Mouse (Mus musculus): Measurements from ENCODE around the gene Gpc2.

Gene Gpc2

DNA sequence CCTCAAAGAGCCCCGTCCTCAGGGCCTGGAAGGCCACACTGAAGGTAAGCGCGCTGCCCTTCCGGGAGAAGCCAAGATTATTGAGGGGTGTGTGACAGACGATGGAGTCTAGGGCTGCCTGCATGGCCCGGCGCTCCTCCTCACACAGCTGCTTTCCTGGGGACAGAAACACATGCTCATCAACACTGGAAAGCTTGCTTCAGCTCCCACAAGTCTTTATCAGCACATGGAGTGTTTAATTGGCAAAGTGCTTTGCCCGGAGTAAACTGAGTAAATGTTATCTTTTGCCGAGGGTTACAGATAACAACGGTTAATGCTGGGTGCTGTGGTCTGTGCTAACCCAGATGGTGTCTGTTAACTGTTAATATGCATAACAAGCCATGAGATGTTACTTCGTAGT lies 19.0 kb downstream of the Gpc2 start:
- DNase-seq, result no peak

DNA sequence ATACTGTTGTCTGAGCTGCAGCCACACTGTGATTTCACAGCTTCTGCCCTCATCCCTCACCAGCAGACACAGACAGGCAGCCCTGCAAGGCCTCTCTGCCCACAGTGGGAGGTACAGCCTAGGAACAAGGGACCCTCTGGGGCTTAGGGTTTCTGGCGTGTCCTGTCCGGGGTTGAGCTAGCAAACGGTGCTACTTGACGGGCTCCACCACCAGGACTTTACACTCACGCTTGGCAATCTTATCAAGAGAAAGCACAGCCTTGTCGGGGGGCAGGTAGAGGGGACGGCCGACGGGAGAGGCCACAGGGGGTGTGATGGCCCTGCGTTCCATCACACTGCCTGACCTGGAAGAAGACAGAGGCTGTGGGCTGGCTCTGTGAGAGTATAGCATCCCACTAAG lies 19.8 kb downstream of the Gpc2 start:
- DNase-seq, result no peak

DNA sequence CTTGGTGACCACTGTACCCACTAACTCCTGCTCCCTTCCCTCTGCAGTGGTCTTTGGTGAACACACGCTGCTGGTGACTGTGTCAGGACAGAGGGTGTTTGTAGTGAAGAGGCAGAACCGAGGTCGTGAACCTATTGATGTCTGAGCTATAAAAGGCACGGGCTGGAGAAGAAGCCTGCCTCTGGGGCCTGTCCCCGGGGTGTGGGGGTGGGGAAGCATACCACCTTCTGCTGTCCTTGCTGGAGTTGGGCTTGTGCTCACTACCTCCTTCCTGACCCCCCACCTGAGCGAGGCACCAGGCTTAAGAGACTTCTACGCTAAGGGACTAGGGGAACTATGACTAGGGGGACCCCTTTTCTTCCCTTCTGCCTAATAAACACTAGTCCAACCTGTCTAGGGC lies 20.8 kb downstream of the Gpc2 start:
- no peak for DNase-seq

DNA sequence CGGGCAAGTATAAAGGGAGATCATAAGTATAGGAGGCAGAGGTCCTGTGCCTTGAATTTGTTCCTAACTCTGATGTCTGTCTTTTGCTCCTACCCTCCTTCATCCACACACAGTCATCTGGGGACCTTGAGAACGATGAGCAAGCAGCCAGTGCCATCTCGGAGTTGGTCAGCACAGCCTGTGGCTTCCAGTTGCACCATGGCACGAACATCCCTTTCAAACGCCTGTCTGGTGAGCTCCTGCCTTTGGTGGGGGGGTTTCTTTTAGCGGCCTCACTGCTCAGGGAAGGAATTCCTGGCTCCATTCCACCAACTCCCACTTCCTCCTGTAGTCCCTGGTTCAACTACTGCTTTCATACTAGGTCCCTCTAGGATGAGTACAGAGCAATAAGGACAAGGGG lies 21.3 kb downstream of the Gpc2 start:
- DNase-seq, result no peak

DNA sequence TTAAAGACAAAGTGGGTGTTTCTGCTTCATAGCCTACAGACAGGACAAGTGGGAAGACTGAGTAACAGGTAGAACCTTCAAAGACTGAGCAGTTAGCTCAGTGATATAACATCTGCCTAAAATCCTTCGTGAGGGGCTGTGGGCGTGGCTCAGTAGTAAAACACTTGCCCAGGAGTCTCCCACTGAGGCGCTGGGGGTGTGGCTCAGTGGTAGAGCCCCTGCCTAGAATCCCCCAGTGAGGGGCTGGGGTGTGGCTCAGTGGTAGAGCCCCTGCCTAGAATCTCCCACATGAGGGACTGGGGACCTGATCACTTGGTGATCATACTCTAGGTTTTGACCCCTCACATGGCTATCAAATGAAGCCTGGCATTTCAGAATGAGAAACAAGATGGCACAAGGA lies 21.7 kb downstream of the Gpc2 start:
- no peak for DNase-seq

DNA sequence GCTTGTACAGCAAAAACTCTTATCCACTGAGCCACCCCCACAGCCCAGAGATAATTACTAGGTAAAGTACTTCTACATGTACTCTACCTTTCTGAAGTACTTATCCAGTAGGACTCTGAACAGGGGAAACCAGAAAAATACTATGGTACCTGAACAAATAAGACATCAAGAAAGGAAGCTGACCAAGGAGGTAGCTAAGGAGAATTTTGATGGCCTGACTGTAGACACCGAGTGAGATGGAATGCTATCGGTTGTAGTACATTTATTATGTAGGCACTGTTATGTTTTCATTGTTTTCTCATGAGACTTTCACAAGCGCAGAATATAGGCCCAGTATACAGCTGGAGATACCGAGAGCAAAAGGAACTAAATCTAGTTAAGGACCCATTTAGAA lies 22.2 kb downstream of the Gpc2 start:
- DNase-seq, result no peak

DNA sequence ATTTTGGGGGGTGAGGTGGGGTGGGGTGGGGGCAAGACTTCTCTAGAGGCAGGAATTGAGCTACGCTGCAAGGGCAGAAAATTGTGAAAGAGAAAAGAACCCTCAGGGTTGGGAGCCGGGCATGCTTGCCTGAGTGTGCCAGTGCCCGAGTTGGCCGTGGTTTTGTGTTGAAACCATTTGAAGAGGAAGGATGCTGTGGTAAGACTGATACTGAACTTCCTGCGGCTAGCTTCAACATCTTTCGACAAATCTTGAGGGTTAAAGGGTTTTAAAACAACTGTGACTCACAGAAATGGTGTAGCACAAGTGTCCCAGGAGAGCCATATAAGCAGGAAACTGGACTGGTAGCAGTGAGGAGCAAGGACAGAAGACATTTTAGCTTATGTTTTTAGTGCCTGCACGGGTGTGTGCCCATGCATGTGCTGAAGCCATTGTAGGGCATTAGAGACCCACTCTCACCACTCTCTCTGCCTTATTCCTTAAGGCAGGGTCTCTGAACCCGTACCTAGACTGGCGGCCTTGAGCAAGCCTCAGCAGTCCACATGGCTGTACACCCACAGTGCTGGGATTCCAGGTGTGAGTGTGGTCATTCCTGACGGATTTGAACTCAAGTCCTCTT lies 22.7 kb downstream of the Gpc2 start:
- no peak for DNase-seq

DNA sequence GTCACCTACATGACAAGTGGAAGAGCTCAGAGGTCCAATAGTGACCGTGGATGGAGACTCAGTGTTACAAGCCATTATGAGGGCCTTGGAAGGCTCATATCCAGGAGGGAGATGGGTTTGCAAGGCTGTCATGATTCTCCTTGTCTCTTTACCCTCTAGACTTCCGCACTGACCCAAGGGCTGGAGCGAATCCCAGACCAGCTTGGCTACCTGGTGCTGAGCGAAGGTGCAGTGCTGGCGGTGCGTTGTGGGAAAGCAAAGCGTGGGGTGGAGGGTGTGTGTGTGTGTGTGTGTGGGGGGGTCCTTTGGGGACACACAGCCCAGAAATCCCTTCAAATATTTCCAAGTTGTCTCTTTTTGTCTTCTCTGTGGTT lies 23.7 kb downstream of the Gpc2 start:
- no peak for DNase-seq

DNA sequence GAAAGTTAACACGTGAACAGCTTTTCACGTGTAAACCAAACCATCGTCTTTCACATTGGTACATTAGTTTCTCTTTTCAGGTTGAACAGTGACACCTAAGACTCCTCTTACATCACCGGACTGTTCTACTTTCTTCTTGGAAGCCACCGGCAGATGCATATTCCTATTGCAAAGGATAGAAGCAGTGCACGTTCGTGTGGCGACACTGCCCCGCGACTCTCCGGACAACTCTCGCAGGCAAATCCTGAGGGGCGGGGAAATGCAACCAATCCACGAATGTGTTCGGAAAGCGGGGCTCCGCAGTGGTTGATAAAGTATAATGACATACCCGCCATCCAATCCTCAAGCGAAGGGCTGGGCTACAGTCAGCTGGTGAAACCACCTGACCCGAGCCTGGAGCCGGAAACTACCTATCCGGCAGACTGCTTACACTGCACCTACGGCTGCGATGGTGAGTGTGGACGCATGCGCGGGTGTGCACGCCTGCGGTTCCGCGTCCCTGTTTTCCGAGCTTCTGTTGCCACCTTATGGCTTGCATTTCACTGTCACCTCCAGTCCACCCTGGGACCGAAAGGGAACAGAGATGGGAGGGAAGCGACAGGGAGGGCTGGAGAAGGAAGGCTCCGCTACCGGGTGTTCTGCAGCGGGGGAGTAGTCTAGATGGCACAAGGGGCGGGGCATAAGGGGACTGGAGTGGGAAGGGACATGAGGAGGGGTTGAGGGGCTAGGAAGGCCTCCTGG lies 24.3 kb downstream of the Gpc2 start, which contains the start of gene Lamtor4:
Lamtor4 (plus strand) TSS at position 130 of the 741 bp plus-strand sequence.
- peak; percentile 85 for DNase-seq

DNA sequence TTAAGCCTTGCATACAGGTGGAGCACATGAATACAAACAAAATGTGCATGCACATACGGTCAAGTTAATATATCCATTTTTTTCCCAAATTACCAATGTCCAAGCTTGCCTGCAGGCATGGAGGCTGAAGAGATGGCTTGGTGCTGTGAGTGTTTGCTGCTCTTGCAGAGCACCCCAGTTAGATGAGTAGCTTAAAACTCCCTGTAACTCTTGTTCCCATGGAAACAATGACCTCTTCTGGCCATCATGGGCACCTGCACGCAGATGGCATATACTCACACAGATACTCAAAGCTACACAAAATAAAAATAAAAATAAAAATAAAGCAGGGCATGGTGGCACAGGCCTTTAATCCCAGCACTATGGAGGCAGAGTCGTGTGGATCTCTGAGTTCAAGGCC lies 26.7 kb downstream of the Gpc2 start:
- no peak for DNase-seq

DNA sequence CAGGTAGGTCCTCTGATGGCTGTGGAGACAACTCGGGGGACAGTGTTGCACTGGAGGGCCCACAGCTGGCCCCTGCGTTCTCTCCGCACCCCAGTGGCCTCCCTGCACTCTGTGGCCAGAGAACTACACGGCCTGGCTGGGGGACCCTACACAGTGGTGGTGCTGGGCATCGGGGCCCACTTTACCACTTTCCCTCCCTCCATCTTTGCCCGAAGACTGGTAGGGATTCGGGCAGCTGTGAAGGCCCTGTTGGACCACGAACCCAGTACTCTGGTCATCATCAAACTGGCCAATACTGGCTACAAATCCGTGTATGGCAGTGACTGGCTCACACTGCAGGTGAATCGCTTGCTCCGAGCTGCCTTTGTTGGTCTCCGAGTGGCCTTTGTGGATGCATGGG lies 28.7 kb downstream of the Gpc2 start:
- no peak for DNase-seq

DNA sequence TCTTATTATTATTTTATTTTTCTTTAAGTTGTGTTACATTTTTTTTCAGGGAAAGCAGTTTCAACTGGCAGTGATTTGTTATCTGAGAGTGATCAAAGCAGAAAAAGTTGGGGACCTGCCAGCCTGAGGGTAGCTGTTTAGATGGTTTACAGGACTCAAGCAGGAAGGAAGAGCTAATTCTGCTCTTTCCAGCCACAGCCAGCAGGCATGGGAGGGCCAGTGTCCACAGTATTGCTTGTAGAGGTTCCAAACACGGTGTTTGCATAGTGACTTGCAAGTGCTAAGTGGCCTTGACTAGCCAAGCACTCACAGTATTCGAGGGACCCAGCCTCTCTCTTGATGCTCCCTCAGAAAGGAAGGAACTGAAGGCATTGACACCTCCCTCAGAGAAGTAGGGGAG lies 38.3 kb downstream of the Gpc2 start:
- no peak for DNase-seq

DNA sequence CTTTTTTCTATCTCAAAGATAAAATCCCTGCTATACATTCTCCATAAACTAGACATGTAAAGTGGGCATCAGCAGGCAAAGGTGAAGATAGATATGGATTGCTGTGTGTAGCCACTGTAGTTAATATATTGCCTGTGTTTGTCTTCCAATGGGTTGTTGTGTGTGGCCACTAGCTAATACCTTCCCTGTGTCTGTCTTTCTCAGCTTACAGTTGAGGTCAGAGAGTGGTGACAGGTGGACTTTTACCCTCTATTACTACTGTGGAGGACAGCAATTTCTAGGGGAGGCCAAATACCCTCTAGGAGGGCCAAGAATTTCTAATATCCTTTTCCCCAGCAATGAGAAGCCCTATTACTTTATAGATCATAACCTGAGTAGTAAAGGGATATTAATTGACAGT lies 45.6 kb downstream of the Gpc2 start:
- no peak for DNase-seq

DNA sequence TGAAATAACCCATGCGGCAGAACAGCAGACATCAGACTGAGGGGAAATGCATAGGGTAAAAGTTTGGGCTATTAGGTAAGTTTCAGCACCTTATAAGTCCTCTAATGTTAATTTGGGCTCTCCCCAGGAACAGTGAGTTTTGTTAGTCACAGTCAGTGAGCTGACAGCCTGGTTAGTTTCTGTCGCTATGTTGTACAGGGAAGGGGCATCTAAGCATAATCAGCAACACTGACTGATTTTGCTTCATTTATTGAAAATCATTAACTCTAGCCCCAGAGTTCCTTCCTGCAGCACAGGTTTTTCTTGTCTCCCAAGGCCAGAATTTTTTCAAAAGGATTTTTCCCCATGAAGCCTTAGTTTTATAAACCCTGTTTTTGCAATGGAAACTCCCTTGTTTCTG lies 46.0 kb downstream of the Gpc2 start:
- DNase-seq, result no peak

DNA sequence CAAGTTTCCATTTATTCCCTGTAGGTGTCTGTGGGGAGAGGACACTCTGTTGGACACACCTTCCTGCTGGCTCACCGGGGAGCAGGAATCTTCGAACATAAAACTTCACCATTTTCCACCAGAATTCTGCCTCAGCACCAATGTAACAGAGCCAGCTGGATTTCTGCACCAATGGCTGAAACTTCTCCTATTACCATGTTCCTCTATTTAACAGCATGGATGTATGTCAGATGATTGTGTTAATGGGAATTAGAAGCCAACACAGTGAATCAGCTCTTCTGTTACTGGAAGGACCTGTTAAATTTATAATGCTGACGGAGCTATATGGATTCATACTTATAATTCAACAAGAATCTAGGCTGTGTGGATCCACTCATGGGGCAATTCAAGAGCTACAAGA lies 50.3 kb downstream of the Gpc2 start:
- DNase-seq, result no peak

DNA sequence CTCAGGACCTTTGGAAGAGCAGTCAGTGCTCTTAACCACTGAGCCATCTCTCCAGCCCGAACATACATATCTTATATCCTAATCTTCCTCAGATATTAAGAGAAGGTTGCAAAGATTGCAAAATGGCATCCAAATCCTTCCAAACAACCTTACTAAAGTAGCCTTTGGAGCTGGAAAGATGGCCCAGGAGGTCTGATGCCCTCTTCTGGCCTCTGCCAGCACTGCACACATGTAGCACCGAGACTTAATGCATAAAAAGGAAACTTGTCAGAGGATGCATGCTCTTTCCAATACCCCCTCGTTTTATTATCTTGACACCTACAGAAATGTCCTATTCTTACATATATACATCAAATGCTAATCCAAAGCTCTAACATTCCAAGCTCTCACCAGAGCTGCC lies 51.8 kb downstream of the Gpc2 start:
- DNase-seq, result peak; percentile 28

DNA sequence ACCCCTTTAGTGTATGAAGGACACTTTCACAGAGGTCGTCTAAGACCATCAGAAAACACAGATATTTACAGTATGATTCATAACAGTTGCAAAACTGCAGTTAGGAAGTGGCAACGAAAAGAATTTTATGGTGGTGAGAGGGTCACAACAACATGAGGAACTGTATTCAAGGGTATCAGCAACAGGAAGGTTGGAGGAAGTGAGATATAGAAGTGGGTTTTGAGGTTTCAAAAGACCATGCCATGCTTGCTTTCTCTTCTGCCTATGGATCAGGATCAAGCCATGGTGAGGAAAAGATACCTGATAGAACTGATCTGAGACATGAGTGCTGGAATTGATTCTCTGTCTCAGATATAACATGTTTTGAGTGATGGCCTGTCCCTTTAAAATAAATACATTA lies 52.4 kb downstream of the Gpc2 start:
- no peak for DNase-seq

DNA sequence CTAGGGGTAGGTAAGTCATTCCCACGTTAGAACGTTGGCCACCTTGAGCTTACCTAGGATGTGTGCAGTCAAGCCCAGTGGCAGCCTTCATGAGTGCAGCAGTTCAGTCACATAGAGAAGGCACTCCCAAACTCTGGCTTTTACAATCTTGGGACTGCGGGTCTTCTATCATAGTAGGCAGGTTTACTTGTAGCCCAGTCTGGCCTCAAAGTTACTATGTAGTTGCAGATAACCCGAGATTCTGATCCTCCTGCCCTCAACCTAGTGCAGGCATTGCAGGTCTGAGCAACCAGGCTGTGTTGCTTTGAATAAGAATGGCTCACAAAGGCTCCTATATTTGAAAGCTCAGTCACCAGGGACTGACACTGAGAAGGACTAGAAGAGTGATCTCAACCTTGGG lies 53.3 kb downstream of the Gpc2 start:
- DNase-seq, result no peak

DNA sequence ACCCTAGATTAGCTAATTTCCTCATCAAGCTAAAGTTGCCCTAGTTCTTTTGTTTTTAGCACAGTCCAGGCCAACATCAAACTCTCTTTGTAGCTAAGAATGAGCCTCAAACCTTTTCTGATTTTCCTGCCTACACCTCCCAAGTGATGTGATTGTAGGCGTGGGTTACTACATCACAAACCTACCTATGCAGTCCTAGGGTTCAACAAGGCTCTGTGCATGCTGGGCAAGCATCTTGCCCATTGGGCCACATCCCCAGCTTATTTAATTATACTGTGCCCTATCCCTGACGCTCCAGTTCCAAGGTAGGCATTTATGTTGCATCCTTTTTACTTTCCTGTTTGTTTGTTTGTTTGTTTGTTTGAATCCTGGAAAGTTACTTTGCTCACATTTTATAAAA lies 54.1 kb downstream of the Gpc2 start, which contains the start of gene Nxpe5:
Nxpe5 (plus strand) TSS at position 199 of the 400 bp plus-strand sequence.
- no peak for DNase-seq

Data from right cerebral cortex, postnatal 4 days (tissue).